Mouse (Mus musculus) kidney, adult 2 months (tissue): ENCODE results near the gene Id1.

Experiments
- CTCF ChIP-seq: fragments of 200-500 bp; conservative IDR thresholded peaks from 2 replicates; pipeline ENCODE4 v1.5.1; 2011; ENCODE audit warnings: low read depth, mild to moderate bottlenecking, control low read depth, low read length, moderate library complexity, mixed read lengths; ENCODE audit not compliant: insufficient read depth, insufficient read length
- POLR2A ChIP-seq: fragments of 200-500 bp; IDR thresholded peaks from one replicate; pipeline ENCODE4 v1.6.1; 2011; ENCODE audit warnings: low read depth, low read length, control low read depth

DNA sequence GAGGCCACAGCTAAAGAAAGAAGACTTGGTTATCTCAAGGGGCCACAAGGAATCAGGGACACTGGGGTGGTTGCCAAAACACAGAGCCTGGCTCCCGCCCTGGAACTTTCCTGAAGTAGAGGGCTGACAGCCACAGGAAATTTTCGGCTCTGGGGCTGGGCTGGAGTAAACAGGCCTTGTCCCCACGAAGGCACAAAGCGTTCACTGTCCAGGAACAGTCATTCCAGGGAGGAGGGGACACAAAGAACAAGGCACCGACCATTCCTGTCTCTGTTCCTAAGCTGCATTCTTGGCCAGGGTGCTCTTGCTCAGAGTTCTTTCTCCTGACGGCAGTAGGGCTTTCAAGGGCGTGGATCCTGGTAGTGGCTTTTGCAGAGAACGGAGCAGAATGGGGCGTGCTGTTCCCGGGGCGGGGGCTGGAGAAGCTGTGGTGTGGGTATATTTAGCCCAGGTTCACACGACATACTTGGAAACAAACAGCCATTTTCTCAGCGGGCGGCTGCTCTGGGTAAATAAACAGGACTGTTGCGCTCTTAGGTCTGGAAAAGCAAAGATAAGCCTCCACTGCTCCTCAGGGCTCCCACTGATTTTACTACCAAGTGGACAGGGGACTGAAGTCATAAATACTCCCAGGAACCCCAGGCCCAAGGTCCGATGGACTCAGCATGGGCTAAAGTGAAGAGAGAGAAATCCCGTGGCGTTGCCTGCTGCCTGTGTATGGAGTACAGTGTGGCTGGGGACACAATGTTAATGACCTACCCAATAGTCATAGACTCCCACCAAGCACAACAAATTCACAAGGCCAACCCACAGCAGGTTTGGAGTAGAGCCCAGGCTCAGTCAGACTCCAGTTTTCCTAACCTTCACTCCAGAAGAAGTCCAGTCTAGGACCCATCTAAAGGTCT, 49.6 kb downstream of the Id1 start:
- TF ChIP-seq POLR2A (peak; percentile 6), CTCF (no peak)
